Mouse (Mus musculus): ENCODE results near the gene Tmem52b. TPM values are rescaled to one million over a fixed set of nuclear protein-coding genes. Genes with fewer than 3 reads are reported as not detected.

The Tmem52b gene
- polyA plus RNA-seq (2012; fragmentation: generic; extraction: Trizol) = not detected

DNA sequence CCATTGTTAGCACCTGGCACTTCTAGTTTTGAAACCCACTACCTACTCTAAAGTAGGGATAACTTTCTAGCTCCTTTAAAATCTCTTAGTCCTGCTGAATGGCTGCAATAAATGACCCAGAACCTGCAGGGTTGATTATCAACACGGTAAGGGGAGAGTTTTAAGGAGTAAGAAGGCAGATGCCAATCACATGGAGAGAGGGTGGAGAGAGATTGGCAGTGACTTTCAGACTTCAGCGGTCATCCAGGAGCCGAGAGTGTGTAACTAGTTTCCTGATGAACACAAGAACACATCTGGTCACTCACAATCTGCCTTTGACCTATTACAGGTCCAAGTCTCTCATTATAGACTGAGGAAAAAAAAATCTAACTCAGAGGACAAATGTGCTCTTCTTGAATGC, at the start of gene Tmem52b:
Gene Tmem52b, plus strand, starts transcription at position 189 of the 400 bp plus-strand sequence.

DNA sequence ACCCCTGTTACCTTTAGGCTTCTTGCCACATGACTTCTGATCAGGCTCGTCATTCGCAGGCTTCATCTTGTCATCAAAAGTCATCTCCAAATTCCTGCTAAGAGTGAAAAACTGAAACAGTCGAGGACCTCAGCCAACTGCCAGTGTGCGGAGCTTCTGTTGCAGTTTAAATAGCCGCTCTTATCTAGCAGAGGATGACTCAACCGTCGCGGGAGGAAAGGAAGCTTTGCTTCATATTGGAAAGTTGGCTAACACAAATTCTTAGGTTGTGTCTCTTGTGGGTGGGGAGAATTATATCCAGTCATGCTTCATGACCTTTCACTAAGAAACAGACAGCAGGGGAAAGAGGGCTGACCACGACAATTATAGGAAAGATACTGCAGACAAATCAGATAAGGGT, 5.3 kb upstream of the Tmem52b start, which contains the start of gene Olr1:
Gene Olr1, minus strand, starts transcription at position 142 of the 400 bp plus-strand sequence.

DNA sequence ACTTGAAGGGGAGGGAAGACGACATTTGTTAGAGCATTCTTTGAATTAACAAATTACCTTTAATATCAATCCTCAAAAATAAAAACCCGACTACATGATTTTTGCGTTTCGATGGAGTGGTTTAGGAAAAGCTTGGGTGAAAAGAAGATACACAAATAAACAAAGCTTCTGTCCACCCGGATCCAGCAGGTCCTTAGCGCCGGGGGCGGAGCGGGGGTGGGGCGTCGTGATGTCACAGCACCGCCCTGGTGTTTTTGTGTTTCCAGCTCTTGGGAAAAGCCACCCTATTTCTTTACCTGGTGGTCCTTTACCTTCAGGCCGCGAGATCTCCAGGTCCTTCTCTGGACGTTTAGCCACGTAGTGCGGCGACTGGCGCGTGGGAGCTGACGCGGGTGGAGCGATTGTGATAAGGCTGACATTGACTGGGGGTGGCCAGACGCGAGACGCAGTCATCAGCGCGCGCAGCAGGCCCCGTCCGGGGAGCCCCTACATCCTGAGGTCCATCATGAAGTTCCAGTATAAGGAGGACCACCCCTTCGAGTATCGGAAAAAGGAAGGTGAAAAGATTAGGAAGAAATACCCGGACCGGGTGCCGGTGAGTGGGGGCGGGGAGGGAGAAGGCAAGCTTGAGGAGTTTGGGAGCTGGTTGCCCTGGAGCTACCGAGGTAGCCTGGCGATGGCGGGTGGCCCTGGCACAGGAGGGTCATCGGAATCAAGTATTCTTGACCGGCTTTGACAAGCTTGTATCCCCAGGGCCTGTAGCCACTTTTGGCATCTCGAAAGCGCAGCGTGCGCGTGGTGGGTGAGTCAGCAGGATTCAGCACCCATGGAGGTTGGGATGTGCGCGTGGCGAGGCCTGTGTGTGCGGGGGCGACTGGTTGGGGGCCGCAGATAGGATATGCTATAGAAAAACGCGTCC, 20.8 kb downstream of the Tmem52b start, which contains the start of gene Gabarapl1:
Gene Gabarapl1, plus strand, starts transcription at position 219 of the 919 bp plus-strand sequence.

Other genes with a start within 250 kb of the Tmem52b start
- gene Cd69, start 237.1 kb upstream of the Tmem52b start, polyA plus RNA-seq (2012; fragmentation: generic; extraction: Trizol) = not detected
- not detected for gene 4922502D21Rik, start 180.8 kb upstream of the Tmem52b start, polyA plus RNA-seq (2012; fragmentation: generic; extraction: Trizol)
- not detected for gene Clec12a, start 169.9 kb upstream of the Tmem52b start, polyA plus RNA-seq (2012; fragmentation: generic; extraction: Trizol)
- gene Clec12b, start 126.7 kb upstream of the Tmem52b start, polyA plus RNA-seq (2012; fragmentation: generic; extraction: Trizol) = not detected
- gene Clec1b, start 115.3 kb upstream of the Tmem52b start, polyA plus RNA-seq (2012; fragmentation: generic; extraction: Trizol) = not detected
- gene Clec9a, start 103.7 kb upstream of the Tmem52b start, polyA plus RNA-seq (2012; fragmentation: generic; extraction: Trizol) = not detected
- gene Clec1a, start 60.6 kb upstream of the Tmem52b start, polyA plus RNA-seq (2012; fragmentation: generic; extraction: Trizol) = under 1 TPM in 1 of 2 experiments, not detected in 1; 0.02 TPM
- gene Olr1, start 5.4 kb upstream of the Tmem52b start, polyA plus RNA-seq (2012; fragmentation: generic; extraction: Trizol) = not detected
- gene Gabarapl1, start 20.6 kb downstream of the Tmem52b start, polyA plus RNA-seq (2012; fragmentation: generic; extraction: Trizol) = 100 to 1,000 TPM in 1 of 2 experiments, 10 to 100 TPM in 1; 28.5 to 108 TPM
- gene Klre1, start 65.3 kb downstream of the Tmem52b start, polyA plus RNA-seq (2012; fragmentation: generic; extraction: Trizol) = not detected
- not detected for gene Klrd1, start 79.2 kb downstream of the Tmem52b start, polyA plus RNA-seq (2012; fragmentation: generic; extraction: Trizol)
- gene Klrk1, start 111.3 kb downstream of the Tmem52b start, polyA plus RNA-seq (2012; fragmentation: generic; extraction: Trizol) = not detected
- gene Klrc3, start 130.8 kb downstream of the Tmem52b start, polyA plus RNA-seq (2012; fragmentation: generic; extraction: Trizol) = not detected
- gene Klrc2, start 148.1 kb downstream of the Tmem52b start, polyA plus RNA-seq (2012; fragmentation: generic; extraction: Trizol) = not detected
- gene Klrc1, start 166.4 kb downstream of the Tmem52b start, polyA plus RNA-seq (2012; fragmentation: generic; extraction: Trizol) = not detected
- not detected for gene Klri1, start 204.6 kb downstream of the Tmem52b start, polyA plus RNA-seq (2012; fragmentation: generic; extraction: Trizol)
- not detected for gene Klri2, start 227.9 kb downstream of the Tmem52b start, polyA plus RNA-seq (2012; fragmentation: generic; extraction: Trizol)